Mouse (Mus musculus): ENCODE measurements around the gene Ostf1.

Ostf1 gene

DNA sequence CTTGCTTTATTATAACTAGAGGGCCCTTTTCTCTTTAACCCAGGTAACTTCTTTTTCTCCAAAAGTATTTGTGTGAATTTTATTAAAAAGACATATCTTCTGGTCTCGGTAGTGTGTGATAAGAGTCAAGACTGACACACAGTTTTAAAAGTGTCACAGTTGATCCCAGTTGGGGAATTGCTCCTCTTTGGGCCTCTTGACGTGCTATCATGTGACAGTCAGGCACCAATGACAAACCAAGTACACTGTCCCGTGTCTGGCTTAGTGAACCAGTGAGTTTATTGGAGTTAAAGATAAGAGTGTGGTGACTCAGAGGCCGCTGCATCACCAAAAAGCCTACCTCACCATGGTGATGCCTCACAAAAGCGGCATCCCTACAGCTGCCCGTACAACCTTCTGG, 12.5 kb upstream of the Ostf1 start:
- no peak for DNase-seq (ENCODE audit: low spot score in 2 of 2)

- no peak for DNase-seq (ENCODE audit: low spot score in 2 of 2)
Measured at GRCm38 (mm10) chr19:18643411-18643810, 11.8 kb upstream of the Ostf1 start.

DNA sequence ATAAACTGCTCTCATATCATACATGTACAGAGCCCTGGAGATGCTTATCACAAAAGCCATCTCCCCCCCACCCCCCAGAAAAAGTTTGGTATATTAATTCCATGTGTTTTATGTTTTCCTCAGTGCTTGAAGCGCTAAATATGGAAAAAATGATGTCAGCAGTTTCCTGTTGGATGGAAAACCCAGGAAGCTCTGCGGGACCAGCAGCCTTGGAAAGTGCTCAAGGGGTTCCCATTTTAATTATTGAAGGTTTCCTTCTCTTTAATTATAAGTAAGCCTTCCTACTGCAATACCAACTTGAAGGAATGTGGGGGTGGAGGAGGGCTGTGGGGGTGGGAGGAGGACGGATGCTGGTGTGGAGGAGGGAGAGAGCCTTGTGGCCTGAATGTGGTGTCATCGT, 9.4 kb upstream of the Ostf1 start:
- no peak for DNase-seq (ENCODE audit: low spot score in 2 of 2)

DNA sequence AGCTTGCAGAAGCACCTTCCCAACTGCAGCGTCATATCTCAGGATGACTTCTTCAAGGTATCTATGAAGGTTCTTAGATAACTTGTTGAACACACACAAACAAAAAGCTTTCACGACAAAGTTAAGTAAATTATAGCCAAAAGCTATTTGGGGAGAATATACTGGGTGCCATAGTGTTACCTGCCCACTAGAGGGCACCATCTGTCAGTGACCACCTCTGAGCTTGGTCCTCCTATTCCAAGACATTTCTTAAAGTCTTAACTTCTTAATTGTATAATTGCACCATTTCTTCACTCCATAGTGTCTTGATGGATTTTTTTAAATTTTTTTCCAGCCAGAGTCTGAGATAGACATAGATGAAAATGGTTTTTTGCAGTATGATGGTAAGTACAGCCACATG, 7.9 kb upstream of the Ostf1 start:
- no peak for DNase-seq (ENCODE audit: low spot score in 2 of 2)

DNA sequence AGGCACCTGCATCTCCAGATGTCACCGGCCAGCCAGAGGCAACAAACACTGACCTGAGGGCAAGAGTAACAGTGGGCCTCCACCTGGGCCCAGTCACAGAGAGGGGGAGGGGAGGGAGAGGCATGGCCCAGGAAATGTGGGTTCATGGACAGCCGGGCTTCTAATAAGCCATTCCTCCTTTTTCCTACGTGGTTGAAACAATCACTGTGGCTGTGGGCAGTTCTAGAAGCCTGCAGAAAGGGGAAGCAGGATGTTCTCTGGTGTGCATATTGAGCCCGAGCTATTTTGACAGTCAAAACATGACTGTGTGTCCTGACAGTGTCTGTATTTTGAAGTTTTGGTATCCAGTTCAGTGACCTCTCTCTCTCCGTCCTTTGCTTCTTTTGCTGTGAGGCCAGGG, 7.3 kb upstream of the Ostf1 start:
- DNase-seq (ENCODE audit: low spot score in 2 of 2) = no peak

GRCm38 (mm10) chr19:18637954-18638353, 6.3 kb upstream of the Ostf1 start:
- DNase-seq (ENCODE audit: low spot score in 2 of 2) = no peak

DNA sequence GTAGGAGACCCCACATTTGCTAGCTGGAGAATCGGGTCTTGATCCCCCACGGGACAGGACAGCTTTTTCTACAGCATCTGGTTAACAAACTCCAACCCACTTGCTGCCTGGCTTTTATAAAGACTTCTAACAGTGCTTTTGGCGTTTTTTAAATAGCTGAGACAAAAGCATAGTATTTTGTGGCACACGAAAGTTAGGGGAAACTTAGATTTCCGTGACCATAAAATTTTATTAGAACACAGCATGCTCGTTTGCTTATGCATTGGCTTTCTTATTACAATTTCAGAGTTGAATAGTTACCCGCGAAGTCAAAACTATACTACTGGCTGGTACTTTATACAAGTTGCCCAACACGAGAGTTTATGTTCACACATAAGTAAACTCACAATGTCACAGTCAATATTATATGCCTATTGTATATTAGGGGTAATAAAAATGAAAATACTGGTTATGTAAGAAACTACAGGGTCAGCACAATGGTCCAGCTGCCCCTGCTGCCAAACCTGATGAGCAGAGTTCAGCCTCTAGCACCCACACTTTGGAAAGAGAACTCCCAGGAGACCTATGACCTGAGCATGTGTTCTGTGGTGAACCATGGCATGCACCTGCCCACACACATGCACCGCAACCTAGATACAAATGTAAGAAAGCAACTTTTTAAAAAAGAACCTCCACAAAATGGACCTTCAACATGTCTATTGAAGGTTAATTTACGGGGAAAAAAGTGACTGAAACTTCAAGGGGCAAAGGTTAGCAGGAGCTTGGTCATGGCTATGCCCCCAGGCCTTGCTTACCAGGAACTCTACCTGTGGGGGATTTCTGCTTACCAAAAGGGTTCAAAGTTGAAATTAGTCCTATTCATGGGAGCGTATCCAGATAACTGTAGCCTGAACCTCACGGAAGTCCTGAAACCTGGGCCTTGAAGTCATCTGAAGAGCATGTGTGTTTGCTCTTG, 885 bp upstream of the Ostf1 start:
- DNase-seq (ENCODE audit: low spot score in 2 of 2) = no peak

- peak in 1 of 2 experiments; percentile 12 for DNase-seq (ENCODE audit: low spot score in 2 of 2)
Measured at GRCm38 (mm10) chr19:18631161-18631643, 421 bp downstream of the Ostf1 start.

- no peak for DNase-seq (ENCODE audit: low spot score in 2 of 2)
Measured at GRCm38 (mm10) chr19:18630221-18631119, 1.2 kb downstream of the Ostf1 start.

GRCm38 (mm10) chr19:18629589-18629988, 2.0 kb downstream of the Ostf1 start:
- no peak for DNase-seq (ENCODE audit: low spot score in 2 of 2)

DNA sequence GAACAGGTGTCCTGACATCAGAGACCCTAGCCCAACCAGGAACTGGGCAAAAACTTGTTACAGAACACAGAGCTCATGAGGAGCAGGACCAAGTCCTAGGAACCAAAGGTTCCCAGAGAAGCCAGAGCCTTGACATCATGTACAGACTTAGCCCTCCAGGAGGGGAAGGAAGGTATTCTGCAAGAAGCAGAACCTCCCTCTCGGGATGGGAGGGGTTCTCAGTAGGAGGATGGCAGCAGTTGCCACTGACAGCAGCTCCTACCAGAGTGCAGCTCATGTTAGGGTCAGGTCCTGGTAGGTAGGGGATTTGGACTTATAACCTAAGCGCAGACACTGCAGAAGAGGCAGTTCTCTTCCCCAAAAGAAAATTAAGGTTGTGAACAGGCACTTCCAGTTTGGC, 7.7 kb downstream of the Ostf1 start:
- no peak for DNase-seq (ENCODE audit: low spot score in 2 of 2)

GRCm38 (mm10) chr19:18619691-18620090, 11.9 kb downstream of the Ostf1 start:
- DNase-seq (ENCODE audit: low spot score in 2 of 2) = no peak

- DNase-seq (ENCODE audit: low spot score in 2 of 2) = no peak
Measured at GRCm38 (mm10) chr19:18619060-18619459, 12.6 kb downstream of the Ostf1 start.

DNA sequence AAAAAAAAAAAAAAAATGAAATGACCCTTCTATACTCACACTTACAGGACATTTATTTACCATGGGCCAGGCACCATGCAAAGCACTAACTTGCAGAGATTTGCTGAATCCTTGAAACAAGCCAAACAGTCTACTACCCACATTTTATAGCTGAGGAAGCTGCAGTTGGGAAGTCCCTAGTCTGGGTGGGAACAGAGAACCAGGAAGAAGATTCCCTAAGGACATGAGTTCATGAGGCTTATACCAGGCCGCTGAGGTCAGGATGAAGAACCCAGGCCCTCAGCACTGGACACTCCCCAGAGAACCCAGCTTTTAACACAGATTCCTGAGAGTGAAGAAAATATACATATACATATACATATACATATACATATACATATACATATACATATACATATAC, 14.1 kb downstream of the Ostf1 start:
- DNase-seq (ENCODE audit: low spot score in 2 of 2) = no peak

DNA sequence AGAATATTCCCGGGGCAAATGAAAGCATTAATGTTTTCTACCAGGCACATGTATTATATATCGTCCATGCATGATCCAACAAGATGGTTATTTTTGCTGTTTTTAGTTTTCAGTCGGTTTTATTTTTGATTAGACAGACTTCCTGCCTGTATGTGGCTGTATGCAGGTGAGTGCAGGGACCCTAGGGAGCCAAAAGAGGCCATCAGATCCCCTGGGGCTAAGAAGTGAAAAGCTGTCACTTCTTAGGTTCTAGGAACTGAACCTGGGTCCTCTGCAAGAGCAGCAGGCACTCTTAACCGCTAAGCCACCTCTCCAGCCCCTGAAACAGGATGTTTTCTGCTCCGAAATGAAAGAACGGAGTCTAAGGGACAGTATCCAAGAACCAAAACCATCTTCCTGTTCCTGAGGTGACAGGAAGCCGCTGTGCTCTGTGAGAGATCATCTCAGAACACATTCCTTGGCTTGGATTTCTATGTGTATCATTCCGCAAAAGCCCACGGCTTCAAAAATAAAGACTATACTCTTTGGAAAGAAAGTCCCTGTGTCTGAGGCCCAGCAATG, 15.9 kb downstream of the Ostf1 start:
- DNase-seq (ENCODE audit: low spot score in 2 of 2) = no peak

DNA sequence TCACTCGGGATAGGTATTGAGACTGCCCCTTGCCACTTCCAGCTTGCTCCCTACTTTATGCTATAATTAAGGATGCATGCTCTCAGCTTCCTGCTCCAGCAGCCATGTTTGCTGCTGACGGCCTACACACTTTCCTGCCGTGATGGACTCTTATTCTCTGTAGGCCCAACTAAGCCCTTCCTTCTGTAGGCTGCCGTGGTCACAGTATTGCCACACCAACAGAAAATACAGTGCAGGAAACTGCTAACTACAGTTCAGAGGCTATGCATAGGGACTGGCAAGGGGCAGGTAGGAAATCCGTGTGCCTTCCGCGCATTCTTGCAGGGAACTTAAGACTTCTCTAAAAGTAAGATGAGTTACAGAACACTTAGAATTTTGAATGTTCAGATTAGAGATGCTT, 17.3 kb downstream of the Ostf1 start:
- no peak for DNase-seq (ENCODE audit: low spot score in 2 of 2)

GRCm38 (mm10) chr19:18608975-18609374, 22.6 kb downstream of the Ostf1 start:
- DNase-seq (ENCODE audit: low spot score in 2 of 2) = no peak

- no peak for DNase-seq (ENCODE audit: low spot score in 2 of 2)
Measured at GRCm38 (mm10) chr19:18607907-18608306, 23.7 kb downstream of the Ostf1 start.

- no peak for DNase-seq (ENCODE audit: low spot score in 2 of 2)
Measured at GRCm38 (mm10) chr19:18603011-18603410, 28.6 kb downstream of the Ostf1 start.

DNA sequence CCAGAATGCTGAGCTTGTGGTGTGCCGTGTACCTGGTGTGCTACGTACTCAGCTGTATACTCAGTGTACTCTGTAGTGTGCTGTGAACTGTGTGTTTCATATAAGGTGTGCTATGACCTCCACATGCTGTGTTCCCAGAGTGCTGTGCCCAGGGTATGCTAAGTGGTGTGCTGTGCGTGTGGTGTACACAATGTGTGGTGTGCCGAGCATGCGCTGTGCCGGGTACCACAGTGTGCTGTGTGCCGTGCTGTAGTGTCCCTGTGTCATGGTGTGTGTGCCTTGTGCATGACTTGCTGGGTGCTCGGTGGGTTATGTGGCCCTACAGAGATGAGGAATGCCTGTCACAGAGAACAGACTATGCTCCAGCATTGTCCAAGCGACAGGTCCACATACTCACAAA, 31.0 kb downstream of the Ostf1 start:
- DNase-seq (ENCODE audit: low spot score in 2 of 2) = no peak

DNA sequence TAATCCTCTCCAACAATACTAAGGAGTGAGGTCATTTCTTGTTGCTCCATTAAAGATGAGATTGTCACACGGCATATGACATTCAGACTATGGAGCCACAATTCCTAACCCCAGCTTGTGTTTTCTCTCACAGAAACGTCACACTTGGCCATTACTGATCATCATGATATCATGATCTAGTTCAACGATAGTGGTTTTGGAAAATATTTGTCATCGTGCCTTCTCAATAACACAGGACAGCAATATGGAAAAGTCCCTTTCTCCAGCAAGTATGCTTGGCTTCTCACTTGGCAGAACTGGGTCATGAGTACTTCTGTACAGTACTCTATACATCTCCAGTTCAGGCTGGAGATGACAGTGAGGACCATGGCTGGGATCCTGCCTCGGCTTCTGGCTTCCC, 32.0 kb downstream of the Ostf1 start:
- no peak for DNase-seq (ENCODE audit: low spot score in 2 of 2)

- no peak for DNase-seq (ENCODE audit: low spot score in 2 of 2)
Measured at GRCm38 (mm10) chr19:18599051-18599450, 32.6 kb downstream of the Ostf1 start.
